Mouse (Mus musculus) liver, embryonic 15.5 days (tissue): ENCODE measurements around the gene Itgal. TPM values are rescaled to one million over a fixed set of nuclear protein-coding genes. Genes with fewer than 3 reads are reported as not detected.

Experiments used
- ATAC-seq: fragments of 200-750 bp; cut with Nextera tagmentation; 2 replicates; pipeline ENCODE4 v1.8.0; 2017; ENCODE audit warnings: moderate number of reproducible peaks, mild to moderate bottlenecking, moderate library complexity; ENCODE audit not compliant: insufficient read depth
- H3K27ac ChIP-seq: fragments of 300-500 bp; sonication (generic); replicated peaks from 2 replicates; pipeline ENCODE4 v1.5.1; 2015; ENCODE audit warnings: mild to moderate bottlenecking, inconsistent platforms
- H3K27me3 ChIP-seq: fragments of 300-500 bp; sonication (generic); 2 replicates; pipeline ENCODE4 v1.6.1; 2015; ENCODE audit warnings: mild to moderate bottlenecking, inconsistent platforms
- H3K36me3 ChIP-seq: fragments of 300-500 bp; sonication (generic); replicated peaks from 2 replicates; pipeline ENCODE4 v1.6.1; 2015; ENCODE audit warnings: moderate library complexity, mild to moderate bottlenecking, inconsistent platforms
- H3K4me1 ChIP-seq: fragments of 300-500 bp; sonication (generic); replicated peaks from 2 replicates; pipeline ENCODE4 v1.6.1; 2015; ENCODE audit warnings: inconsistent platforms
- H3K4me2 ChIP-seq: fragments of 300-500 bp; sonication (generic); 2 replicates; pipeline ENCODE4 v1.6.1; 2015; ENCODE audit warnings: moderate library complexity, mild to moderate bottlenecking, inconsistent platforms
- H3K4me3 ChIP-seq: fragments of 300-500 bp; sonication (generic); replicated peaks from 2 replicates; pipeline ENCODE4 v1.5.1; 2015; ENCODE audit warnings: mild to moderate bottlenecking, inconsistent platforms
- H3K9ac ChIP-seq: fragments of 300-500 bp; sonication (generic); 2 replicates; pipeline ENCODE4 v1.6.1; 2015; ENCODE audit warnings: moderate library complexity, mild to moderate bottlenecking, inconsistent platforms
- H3K9me3 ChIP-seq: fragments of 300-500 bp; sonication (generic); replicated peaks from 2 replicates; pipeline ENCODE4 v1.6.1; 2016; ENCODE audit warnings: inconsistent platforms
- WGBS: fragments of 180-500 bp; shearing (Covaris S2); methylation state at CpG from one replicate; pipeline ENCODE4 v1.1.7; 2015; ENCODE audit warnings: mixed read lengths; ENCODE audit not compliant: insufficient replicate concordance; 5-methylcytosine and 5-hydroxymethylcytosine counted together
- polyA plus RNA-seq: library from polyadenylated mRNA; unstranded; fragments of >200 nt; fragmentation: Nextera tagmentation; extraction: Ambion mirVana; gene quantifications from 2 replicates; pipeline ENCODE4 v1.2.1, GENCODE M21; 2015

Itgal gene
- polyA plus RNA-seq, 1 experiment from 2014 or later, result 6.2 TPM

- Histone ChIP-seq H3K27ac (no peak overlapping the region), H3K4me3 (no peak overlapping the region), H3K4me2 (no peak overlapping the region), H3K4me1 (peaks cover 42% of the 10 kb centered on the region), H3K36me3 (no peaks in the 10 kb centered on the region), H3K9ac (no peak overlapping the region), H3K9me3 (no peaks in the 10 kb centered on the region), H3K27me3 (no peaks in the 10 kb centered on the region)
- ATAC-seq, result no peak
- 63% methylated on average over 3 of the region's 3 CpGs for WGBS
Measured at GRCm38 (mm10) chr7:127280092-127280491, 16.0 kb upstream of the Itgal start.

DNA sequence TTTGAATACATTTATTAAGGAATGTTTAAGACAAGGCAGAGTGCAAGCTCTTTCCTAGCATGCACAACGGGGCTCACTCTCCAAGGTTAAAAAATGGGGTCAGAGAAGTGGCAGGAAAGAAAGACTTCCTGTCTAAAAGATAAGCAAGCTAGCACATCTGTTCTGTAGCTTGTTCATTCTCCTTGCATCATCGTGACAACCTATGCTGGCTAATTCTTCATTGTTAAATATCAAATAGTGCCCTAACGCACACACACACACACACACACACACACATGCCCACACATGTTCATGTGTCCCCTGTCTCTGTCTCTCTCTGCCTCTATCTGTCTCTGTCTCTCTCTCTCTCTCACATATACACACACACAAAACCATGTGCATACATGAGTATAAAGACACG is 14.9 kb upstream of the Itgal start:
- no peaks in the 10 kb centered on the region for H3K27me3 ChIP-seq
- ATAC-seq, result no peak
- no peak overlapping the region for H3K4me3 ChIP-seq
- no peaks in the 10 kb centered on the region for H3K9me3 ChIP-seq
- no peaks in the 10 kb centered on the region for H3K36me3 ChIP-seq
- no peak overlapping the region for H3K4me2 ChIP-seq
- no peak overlapping the region for H3K9ac ChIP-seq
- peaks cover 44% of the 10 kb centered on the region for H3K4me1 ChIP-seq
- WGBS, result 11% methylated on average over 4 of the region's 4 CpGs
- 0 out of 2 replicates have a peak overlapping the region, but pooled peaks have one; percentile 14 for H3K27ac ChIP-seq

DNA sequence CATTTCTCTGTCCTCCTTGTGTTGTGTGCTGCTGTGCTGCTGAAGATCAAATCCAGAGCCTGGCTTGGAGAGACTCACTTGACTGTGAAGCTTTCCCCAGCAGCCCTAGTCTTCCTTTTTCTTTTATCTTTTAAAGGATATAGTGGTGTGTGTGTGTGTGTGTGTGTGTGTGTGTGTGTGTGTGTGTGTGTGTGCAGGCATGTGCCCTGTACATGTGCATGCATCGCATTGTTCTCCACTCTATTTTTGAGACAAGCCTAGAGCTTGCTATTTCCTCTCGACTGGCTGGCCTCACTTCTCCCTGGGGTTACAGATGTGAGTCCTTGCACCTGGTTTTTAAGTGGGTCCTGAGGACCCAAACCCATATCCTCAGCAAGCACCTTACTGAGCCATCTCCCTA is 13.9 kb upstream of the Itgal start:
- no peaks in the 10 kb centered on the region for H3K36me3 ChIP-seq
- no peaks in the 10 kb centered on the region for H3K27me3 ChIP-seq
- WGBS, result 29% methylated on average over 2 of the region's 2 CpGs
- no peak for ATAC-seq
- no peak overlapping the region for H3K27ac ChIP-seq
- H3K9ac ChIP-seq, result no peak overlapping the region
- no peak overlapping the region for H3K4me2 ChIP-seq
- H3K4me1 ChIP-seq, result peaks cover 39% of the 10 kb centered on the region
- no peaks in the 10 kb centered on the region for H3K9me3 ChIP-seq
- no peak overlapping the region for H3K4me3 ChIP-seq

GRCm38 (mm10) chr7:127285154-127285553 is 10.9 kb upstream of the Itgal start:
- Histone ChIP-seq H3K4me1 (peaks cover 19% of the 10 kb centered on the region), H3K9ac (no peak overlapping the region), H3K36me3 (no peaks in the 10 kb centered on the region), H3K9me3 (no peaks in the 10 kb centered on the region), H3K27me3 (0 out of 2 replicates have a peak, but pooled peaks cover 3% of the 10 kb centered on the region), H3K4me3 (no peak overlapping the region), H3K27ac (no peak overlapping the region), H3K4me2 (0 out of 2 replicates have a peak overlapping the region, but pooled peaks have one; percentile 27)
- WGBS, result 9% methylated on average over 10 of the region's 10 CpGs
- peak; percentile 70 for ATAC-seq

DNA sequence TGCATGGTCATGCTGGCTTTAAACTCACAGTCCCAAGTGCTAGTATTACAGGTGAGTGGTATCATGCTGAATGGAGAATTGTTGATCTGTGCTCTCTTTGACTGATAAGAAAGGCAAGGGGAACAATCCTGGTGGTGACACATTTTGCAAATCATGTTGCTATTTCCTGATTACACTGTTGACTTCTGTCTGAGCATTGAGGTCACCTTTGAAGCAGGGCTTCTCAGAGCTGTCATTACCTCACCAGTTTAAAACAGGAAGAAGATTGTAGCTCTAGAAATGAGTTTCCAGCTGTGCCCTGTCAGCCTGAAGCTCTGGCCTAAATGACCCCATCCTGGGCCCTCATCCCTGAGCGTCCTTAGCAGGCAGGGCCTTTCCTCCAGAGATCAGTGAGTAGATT is 8.1 kb upstream of the Itgal start:
- Histone ChIP-seq H3K4me1 (peaks cover 19% of the 10 kb centered on the region), H3K4me3 (no peak overlapping the region), H3K36me3 (no peaks in the 10 kb centered on the region), H3K27me3 (0 out of 2 replicates have a peak, but pooled peaks cover 7% of the 10 kb centered on the region), H3K4me2 (no peak overlapping the region), H3K9me3 (no peaks in the 10 kb centered on the region), H3K9ac (no peak overlapping the region), H3K27ac (no peak overlapping the region)
- 58% methylated on average over 1 of the region's 1 CpGs for WGBS
- ATAC-seq, result no peak

- Histone ChIP-seq H3K27ac (no peak overlapping the region), H3K4me1 (peaks cover 15% of the 10 kb centered on the region), H3K9me3 (no peaks in the 10 kb centered on the region), H3K36me3 (no peaks in the 10 kb centered on the region), H3K4me3 (no peak overlapping the region), H3K4me2 (no peak overlapping the region), H3K27me3 (0 out of 2 replicates have a peak, but pooled peaks cover 7% of the 10 kb centered on the region), H3K9ac (no peak overlapping the region)
- no peak for ATAC-seq
- 41% methylated on average over 2 of the region's 2 CpGs for WGBS
Measured at GRCm38 (mm10) chr7:127289306-127289705, 6.8 kb upstream of the Itgal start.

- WGBS, result 26% methylated on average over 8 of the region's 8 CpGs
- Histone ChIP-seq H3K27me3 (0 out of 2 replicates have a peak, but pooled peaks cover 7% of the 10 kb centered on the region), H3K9ac (no peak overlapping the region), H3K4me3 (no peak overlapping the region), H3K36me3 (no peaks in the 10 kb centered on the region), H3K4me2 (peak overlapping the region; percentile 13; the same call in 1 of the 2 replicates), H3K4me1 (peaks cover 12% of the 10 kb centered on the region), H3K9me3 (no peaks in the 10 kb centered on the region), H3K27ac (no peak overlapping the region)
- no peak for ATAC-seq
Measured at GRCm38 (mm10) chr7:127290142-127290541, 5.9 kb upstream of the Itgal start.

DNA sequence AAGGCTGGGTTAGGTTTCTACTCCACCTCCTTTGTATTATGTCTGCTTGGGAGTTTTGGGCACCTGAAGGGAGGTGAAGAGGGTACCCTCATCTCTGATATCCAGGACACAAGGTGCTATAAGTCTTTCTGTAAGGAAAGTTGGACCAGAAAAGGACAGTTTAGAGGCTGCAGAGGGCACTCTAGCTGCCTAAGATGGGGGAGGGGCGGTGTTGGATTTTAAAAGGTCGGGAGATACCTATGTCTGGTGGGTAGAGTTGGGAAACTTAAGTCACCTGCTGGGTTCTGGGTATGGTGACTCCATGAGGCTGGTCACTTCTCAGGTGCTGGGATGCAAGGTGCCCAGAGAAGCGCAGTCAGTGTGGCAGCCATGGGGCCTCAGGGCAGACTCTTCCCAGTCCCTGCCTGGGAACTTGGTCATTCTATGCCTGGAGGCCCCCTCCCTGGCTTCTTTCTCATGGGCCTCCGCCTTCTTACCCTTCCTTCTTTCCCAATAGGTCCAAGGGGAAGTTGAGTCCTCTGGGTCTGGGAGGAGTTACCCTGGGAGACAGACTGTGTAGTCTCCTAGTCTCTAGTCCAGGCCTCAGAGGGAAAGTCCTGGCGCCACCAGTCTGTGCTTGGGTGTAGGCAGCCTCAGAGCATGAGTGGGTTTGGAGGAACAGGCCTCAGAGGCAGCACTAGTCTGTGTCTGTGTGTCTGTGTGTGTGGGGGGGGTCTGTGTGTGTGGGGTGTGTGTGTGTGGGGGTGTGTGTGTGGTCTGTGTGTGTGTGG is 911 bp downstream of the Itgal start:
- peak overlapping the region; percentile 67; the same call in 1 of the 2 replicates for H3K27ac ChIP-seq
- H3K4me1 ChIP-seq, result peaks cover 14% of the 10 kb centered on the region; the same call in 1 of the 2 replicates
- H3K36me3 ChIP-seq, result no peaks in the 10 kb centered on the region
- H3K27me3 ChIP-seq, result no peaks in the 10 kb centered on the region
- H3K9me3 ChIP-seq, result no peaks in the 10 kb centered on the region
- 53% methylated on average over 5 of the region's 5 CpGs for WGBS
- ATAC-seq, result no peak
- peak overlapping the region; percentile 36 for H3K4me3 ChIP-seq
- no peak overlapping the region for H3K9ac ChIP-seq
- H3K4me2 ChIP-seq, result peak overlapping the region; percentile 41

DNA sequence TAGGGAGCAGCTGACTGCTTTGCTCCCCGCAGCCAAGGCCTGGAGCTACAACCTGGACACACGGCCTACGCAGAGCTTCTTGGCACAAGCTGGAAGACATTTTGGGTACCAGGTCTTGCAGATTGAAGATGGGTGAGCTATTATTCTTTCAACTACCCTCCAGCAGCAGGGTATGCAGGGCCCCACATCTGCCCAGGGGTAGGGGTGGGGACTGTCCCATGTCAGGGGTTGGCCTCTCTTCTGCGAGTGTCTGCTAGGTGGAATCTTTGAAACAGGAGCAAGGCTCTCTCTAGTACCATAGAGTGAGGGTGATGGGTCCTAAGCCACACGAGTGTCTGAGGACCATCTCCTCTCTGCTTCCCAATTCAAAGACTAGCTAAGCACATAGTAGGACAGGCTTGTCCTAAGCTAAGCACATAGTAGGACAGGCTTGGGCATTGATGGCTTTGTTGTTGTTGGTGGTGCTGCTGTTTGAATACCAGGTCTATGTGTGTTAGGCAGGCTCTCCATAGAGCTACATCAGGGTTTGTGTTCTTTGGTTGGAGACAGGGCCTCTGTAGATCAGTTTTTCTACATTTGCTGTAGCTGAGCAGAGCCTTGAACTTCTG is 1.6 kb downstream of the Itgal start:
- Histone ChIP-seq H3K36me3 (no peaks in the 10 kb centered on the region), H3K4me1 (peaks cover 14% of the 10 kb centered on the region; the same call in 1 of the 2 replicates), H3K9ac (no peak overlapping the region), H3K4me3 (peak overlapping the region; percentile 36; the same call in 1 of the 2 replicates), H3K27me3 (no peaks in the 10 kb centered on the region), H3K4me2 (0 out of 2 replicates have a peak overlapping the region, but pooled peaks have one; percentile 5), H3K27ac (no peak overlapping the region), H3K9me3 (no peaks in the 10 kb centered on the region)
- ATAC-seq, result no peak
- WGBS, result 59% methylated on average over 5 of the region's 5 CpGs

DNA sequence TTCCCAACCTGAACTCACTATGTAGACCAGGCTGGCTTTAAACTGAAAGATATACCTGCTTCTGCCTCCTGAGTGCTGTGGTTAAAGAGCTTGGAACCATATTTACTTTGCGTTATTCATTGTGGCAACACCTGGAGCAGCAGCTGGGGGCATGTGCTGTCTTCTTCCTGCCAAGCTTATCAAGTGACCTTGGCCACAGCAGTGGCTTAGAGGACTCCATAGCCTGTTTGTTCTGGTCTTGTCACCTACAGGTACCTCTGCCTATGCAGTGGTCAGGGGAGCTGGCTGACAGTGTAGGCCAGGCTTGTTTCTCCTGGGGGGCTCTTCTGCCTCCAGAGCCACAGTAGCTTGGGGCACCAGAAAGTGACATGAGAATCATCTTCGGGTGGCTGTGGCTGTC is 12.4 kb downstream of the Itgal start:
- no peak for ATAC-seq
- H3K27ac ChIP-seq, result 0 out of 2 replicates have a peak overlapping the region, but pooled peaks have one; percentile 4

DNA sequence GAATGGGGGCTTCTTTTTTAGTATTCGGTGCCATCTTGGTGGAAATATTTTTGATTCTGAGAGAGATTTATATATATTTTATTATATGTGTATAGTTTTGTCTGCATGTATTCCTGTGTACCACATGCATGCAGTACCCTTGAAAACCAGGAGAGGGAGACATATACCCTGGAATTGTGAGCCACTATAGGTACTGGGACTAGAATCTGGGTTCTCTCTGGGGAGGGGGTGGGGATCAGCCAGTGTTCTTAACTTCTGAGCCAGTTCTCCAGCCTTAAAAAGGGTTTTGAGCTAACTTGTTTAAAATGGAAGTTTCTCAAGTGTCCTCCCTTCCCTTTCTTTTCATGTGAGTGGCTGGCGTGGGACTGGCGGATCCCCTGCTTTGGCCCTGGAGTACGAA is 12.8 kb downstream of the Itgal start:
- no peak for ATAC-seq
- 75% methylated on average over 4 of the region's 4 CpGs for WGBS

More for the DNA sequence above, 12.4 kb downstream of the Itgal start:
- H3K4me1 ChIP-seq, result peaks cover 3% of the 10 kb centered on the region; the same call in 1 of the 2 replicates
- H3K9me3 ChIP-seq, result no peaks in the 10 kb centered on the region
- H3K4me2 ChIP-seq, result no peak overlapping the region
- H3K4me3 ChIP-seq, result no peak overlapping the region
- no peak overlapping the region for H3K9ac ChIP-seq
- H3K27me3 ChIP-seq, result no peaks in the 10 kb centered on the region
- 0 out of 2 replicates have a peak, but pooled peaks cover 6% of the 10 kb centered on the region for H3K36me3 ChIP-seq
- WGBS, result 66% methylated on average over 2 of the region's 2 CpGs

More for the DNA sequence above, 12.8 kb downstream of the Itgal start:
- no peak overlapping the region for H3K9ac ChIP-seq
- H3K27ac ChIP-seq, result no peak overlapping the region
- H3K4me2 ChIP-seq, result no peak overlapping the region
- H3K4me3 ChIP-seq, result no peak overlapping the region
- no peaks in the 10 kb centered on the region for H3K27me3 ChIP-seq
- no peaks in the 10 kb centered on the region for H3K9me3 ChIP-seq
- H3K4me1 ChIP-seq, result peaks cover 3% of the 10 kb centered on the region; the same call in 1 of the 2 replicates
- 0 out of 2 replicates have a peak, but pooled peaks cover 6% of the 10 kb centered on the region for H3K36me3 ChIP-seq
